9 mouse cellular contexts compared by ENCODE assay signal in genomic region chr12:77009202-77010030, GRCm38 (mm10). TPM values are rescaled to one million over a fixed set of nuclear protein-coding genes. Genes with fewer than 3 reads are reported as not detected.
A peak's percentile ranks its signal among the peaks of the same experiment; 100 is the strongest.
DNase-seq lines count a peak whose midpoint lies in the region; ATAC-seq and TF ChIP-seq lines count a peak whose summit lies in the region.
"Had no signal": no experiment of that assay in that cellular context is flagged by ENCODE, and none has a peak within 500 bp of the region (broad histone marks: within the 10 kb centered on the region; RNA-seq: fewer than 3 reads in every experiment).

No protein-coding gene starts in this region.

- no peak for ATAC-seq in lung, embryonic 14.5 days (ENCODE audit: insufficient read depth)

- H3K27ac ChIP-seq in lung, embryonic 14.5 days (ENCODE audit: low read depth), result no peak overlapping the region
- H3K27ac ChIP-seq: limb, embryonic 15.5 days had no signal

- H3K36me3 ChIP-seq in lung, embryonic 14.5 days (ENCODE audit: insufficient read depth), result no peaks in the 10 kb centered on the region
- H3K36me3 ChIP-seq: limb, embryonic 15.5 days had no signal

- TF ChIP-seq POLR2A in lung, adult 2 months (IDR thresholded peaks at IDR 0.05; ENCODE audit: borderline replicate concordance, extremely low read depth, low read depth, low read length), result no peak

- peak; percentile 32 for DNase-seq in adrenal gland, postnatal 10 days
- DNase-seq in adrenal gland, adult 18-20 months (ENCODE audit: low spot score in 2 of 2), result no peak
- DNase-seq in lung, embryonic 14.5 days, result peak; percentile 19
- DNase-seq in lung, adult 2 months, result no peak
- peak; percentile 79 for DNase-seq in cerebellum, adult 8-10 months
- peak; percentile 37 to 44 for DNase-seq in kidney, postnatal 4 days
- peak; percentile 61 for DNase-seq in thymus, postnatal 25 days
- no peak for DNase-seq in frontal cortex, adult 2 months (ENCODE audit: extremely low spot score in 1 of 2, low spot score in 1 of 2)

- no peaks in the 10 kb centered on the region for H3K4me1 ChIP-seq in lung, embryonic 14.5 days (ENCODE audit: insufficient read depth)
- H3K4me1 ChIP-seq in lung, adult 2 months (ENCODE audit: control insufficient read depth, insufficient read depth, low read length), result no peaks in the 10 kb centered on the region
- H3K4me1 ChIP-seq: limb, embryonic 15.5 days had no signal

- H3K9me3 ChIP-seq in lung, embryonic 14.5 days (ENCODE audit: low read depth, low read length), result no peaks in the 10 kb centered on the region
- H3K9me3 ChIP-seq: limb, embryonic 15.5 days had no signal

- TF ChIP-seq CTCF in lung, embryonic 14.5 days (IDR thresholded peaks at IDR 0.05; ENCODE audit: low read depth), result 0 out of 2 replicates have a peak, but pooled peaks have one; percentile 9
- no peak for TF ChIP-seq CTCF in lung, adult 2 months (IDR thresholded peaks at IDR 0.05; ENCODE audit: insufficient read depth, low read length)

- no peak overlapping the region for H3K4me3 ChIP-seq in lung, embryonic 14.5 days (ENCODE audit: low read depth, low read length)
- no peak overlapping the region for H3K4me3 ChIP-seq in lung, adult 2 months (replicated peaks; ENCODE audit: extremely low read depth, low read depth, low read length)
- H3K4me3 ChIP-seq: limb, embryonic 15.5 days had no signal

- no peak overlapping the region for H3K9ac ChIP-seq in lung, embryonic 14.5 days
- H3K9ac ChIP-seq: limb, embryonic 15.5 days had no signal

- no peaks in the 10 kb centered on the region for H3K27me3 ChIP-seq in lung, embryonic 14.5 days (ENCODE audit: insufficient read depth, low read length)

- 55% methylated on average over 20 of the region's 20 CpGs for WGBS in lung, embryonic 14.5 days
- WGBS in lung, adult 2 months, result 53% methylated on average over 20 of the region's 20 CpGs

- H3K4me2 ChIP-seq in lung, embryonic 14.5 days, result no peak overlapping the region
- H3K4me2 ChIP-seq: limb, embryonic 15.5 days had no signal

RNA-seq across cellular contexts. Expression of gene Max, which starts 47.4 kb away (rescaled TPM):
- total RNA-seq in adrenal gland, postnatal 10 days (2021), result 10 to 100 TPM; 56.7 to 61.6 TPM
- total RNA-seq in adrenal gland, adult 18-20 months (2021), result 10 to 100 TPM; 70.1 to 70.8 TPM
- polyA plus RNA-seq in lung, embryonic 14.5 days (2014; fragmentation: Nextera tagmentation; extraction: Ambion mirVana), result 23.7 and 25.5 TPM in 2 replicates
- polyA plus RNA-seq in lung, adult 2 months (2012; rRNA removed), result 35.1 and 37.7 TPM in 2 replicates
- polyA plus RNA-seq in frontal cortex, adult 2 months (2012; rRNA removed), result 51.5 and 66.9 TPM in 2 replicates

Comparison
In these comparisons a context has a peak if more than half of its experiments do, and no peak if none do; other contexts are left out.
1. DNase-seq: peak in adrenal gland, postnatal 10 days (single experiment), lung, embryonic 14.5 days (single experiment), cerebellum, adult 8-10 months (single experiment), kidney, postnatal 4 days (2 of 2) and thymus, postnatal 25 days (single experiment); none in adrenal gland, adult 18-20 months (0 of 2), lung, adult 2 months (single experiment) and frontal cortex, adult 2 months (0 of 2).